Mouse (Mus musculus): Measurements from ENCODE around the gene Srrm1.
"Not testable (repeated sequence)": the region's sequence is repeated elsewhere in the genome, so short reads cannot be mapped to it uniquely, and the experiment has no call there.

The Srrm1 gene

DNA sequence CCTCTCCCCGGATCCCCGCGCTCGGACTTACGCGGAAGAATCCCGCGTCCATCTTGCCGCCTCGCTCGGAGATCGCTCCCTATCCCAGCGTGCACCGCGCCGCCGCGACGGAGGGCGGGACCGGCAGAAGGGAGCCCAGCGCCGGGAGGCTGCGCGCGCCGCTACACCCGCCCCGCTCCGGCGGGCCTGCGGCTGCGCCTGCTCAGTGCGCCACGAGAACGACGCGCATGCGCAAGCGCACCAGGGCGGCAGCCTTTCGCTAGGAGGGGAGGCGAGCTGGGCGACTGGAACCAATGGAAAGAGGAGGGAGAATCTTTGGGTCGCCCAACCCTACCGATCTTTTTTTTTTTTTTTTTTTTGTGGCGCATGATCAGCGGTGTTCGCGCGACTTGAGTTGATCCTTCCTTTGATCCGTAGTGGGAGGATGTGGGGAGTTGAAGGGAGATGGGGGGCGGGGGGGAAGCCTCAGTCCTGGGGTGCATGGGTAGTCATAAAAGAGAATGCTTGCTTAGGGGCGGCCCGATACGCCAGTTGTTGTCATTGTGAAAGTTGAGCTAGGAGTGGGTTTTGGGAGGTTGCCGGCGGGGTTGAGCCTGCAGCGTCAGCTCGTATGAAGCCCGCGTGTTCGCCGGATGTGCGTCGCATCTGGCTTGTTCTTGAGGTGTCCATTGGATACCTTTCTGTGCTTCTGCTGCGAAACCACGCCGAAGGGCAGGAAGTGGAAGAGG, at the start of gene Srrm1:
Srrm1 (minus strand) TSS at position 256 of the 728 bp plus-strand sequence.
- peak; percentile 97 to 99 for DNase-seq

DNA sequence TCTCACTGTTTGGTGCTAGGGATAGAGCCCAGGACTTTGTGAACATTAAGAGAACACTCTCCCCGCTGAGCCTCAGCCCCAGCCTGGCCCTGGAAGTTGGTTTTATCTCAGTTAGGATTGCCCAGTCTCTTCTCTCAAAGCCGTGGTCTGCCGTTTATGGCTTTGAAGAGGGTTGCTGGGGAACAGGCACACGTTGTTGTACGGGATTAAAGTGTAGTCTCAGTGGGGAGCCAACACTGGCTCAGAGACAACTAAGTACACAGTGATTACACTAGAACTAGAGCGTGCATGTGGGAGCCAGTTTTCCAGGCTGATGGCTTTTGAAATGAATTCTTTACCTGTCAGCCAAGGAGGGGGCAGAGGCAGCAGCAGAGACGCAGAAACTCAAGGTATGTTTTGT, 48.8 kb upstream of the Srrm1 start:
- no peak for DNase-seq

DNA sequence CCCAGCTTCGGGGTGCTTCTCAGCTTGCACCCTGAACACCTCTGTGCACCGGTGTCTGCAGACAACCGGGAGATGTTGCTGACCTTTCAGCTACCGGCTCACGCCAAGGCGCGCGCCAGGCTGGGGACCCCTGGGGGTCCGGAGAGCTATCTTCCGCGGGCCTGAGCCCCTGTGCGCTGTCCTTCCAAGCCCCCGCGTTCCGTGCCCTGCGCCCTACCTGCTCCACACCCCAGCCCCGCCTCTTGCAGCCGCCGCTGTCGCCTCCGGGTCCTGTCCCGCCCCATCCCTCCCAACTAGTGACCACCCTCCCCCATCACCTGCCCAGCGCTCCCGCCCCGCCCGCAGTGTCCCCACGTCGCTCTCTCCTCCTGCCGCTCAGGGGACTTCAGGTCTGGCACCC, 44.9 kb upstream of the Srrm1 start, which contains the start of gene Ncmap:
Ncmap (minus strand) TSS at position 237 of the 400 bp plus-strand sequence.
- no peak for DNase-seq

DNA sequence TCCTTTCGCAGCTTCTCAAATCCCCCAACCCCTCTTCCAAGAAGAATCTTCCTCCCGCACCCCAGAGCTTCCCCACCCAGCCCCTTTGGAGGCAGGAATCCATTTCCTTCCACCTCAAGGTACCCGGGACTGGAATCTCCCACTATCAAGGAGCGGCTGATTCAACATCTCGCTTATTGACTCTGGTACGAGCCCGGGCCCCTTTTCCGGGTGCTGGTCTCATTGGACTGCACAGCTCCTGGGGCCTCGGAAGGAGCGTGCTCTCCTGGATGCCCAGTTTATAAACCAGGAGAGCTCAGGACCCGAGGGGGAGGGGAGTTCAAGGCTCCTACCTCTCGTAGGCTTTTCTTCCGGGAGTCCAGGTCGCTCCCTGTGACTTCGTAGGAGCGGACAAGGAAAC, 44.4 kb upstream of the Srrm1 start:
- no peak for DNase-seq

- DNase-seq, result no peak
These were observed 43.2 kb upstream of the Srrm1 start for GRCm38 (mm10) chr4:135396303-135396702.

- DNase-seq, result no peak
These were observed 42.3 kb upstream of the Srrm1 start for GRCm38 (mm10) chr4:135395375-135395774.

- no peak for DNase-seq
These were observed 41.5 kb upstream of the Srrm1 start for GRCm38 (mm10) chr4:135394666-135395065.

- DNase-seq, result no peak
These were observed 40.3 kb upstream of the Srrm1 start for GRCm38 (mm10) chr4:135393381-135393780.

DNA sequence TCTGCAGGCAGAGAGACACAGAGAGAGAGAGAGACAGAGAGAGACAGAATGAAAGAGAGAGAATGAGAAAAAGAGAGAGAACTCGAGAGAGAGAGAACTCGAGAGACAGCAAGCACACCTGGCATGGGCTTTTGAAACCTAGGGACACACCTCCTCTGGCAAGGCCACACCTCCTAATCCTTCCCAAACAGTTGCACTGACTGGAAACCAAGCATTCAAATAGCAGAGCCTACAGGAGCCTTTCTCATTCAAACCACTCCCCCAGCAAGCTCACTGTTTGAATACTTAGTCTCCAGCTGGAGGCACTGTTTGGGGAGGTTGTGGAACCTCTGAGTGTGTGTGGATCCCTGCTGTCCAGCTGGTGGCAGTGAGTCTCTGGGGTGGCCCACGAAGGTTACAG, 39.7 kb upstream of the Srrm1 start:
- no peak for DNase-seq

GRCm38 (mm10) chr4:135391014-135391413, 37.9 kb upstream of the Srrm1 start:
- no peak for DNase-seq

- no peak for DNase-seq
These were observed 32.5 kb upstream of the Srrm1 start for GRCm38 (mm10) chr4:135385614-135386013.

- peak; percentile 77 to 80 for DNase-seq
These were observed 29.2 kb upstream of the Srrm1 start for GRCm38 (mm10) chr4:135382316-135382715.

DNA sequence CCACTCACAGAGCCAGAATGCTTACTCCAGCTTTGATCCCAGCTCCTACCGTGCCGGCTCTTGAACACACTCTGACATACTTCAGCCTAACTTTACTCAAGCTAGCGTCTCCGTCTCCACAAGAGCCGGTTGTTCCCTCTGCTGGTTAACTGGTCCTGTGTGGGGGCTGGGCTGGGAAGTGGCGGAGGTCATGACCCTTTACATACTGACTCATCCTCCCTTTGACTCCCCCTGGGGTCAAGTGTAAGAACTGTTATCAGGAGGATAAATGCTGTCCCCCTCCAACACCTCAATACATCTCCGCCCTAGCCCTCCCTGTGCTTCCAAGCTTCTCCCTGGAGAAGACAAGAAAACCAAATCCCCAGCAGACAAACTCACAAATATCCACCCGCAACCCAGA, 28.2 kb upstream of the Srrm1 start:
- DNase-seq, result no peak

DNA sequence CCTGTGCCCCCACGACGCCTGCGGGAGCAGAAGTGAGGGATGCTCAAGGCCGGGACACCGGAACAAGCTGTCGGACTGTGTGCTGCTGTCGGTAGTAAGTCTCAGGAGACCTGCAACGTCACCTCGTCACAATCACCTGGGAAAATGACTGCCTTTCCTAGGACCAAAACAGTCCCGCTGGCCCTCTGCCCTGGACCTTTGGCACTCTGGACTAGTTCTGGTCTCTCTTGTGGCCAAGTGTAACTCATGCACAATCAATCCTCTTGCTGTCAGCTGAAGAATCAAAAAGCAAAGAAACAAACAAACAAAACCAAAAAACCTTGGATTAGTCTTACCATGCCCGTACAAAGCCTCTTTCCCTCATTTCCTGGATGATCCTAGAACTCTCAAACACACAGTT, 24.1 kb upstream of the Srrm1 start:
- DNase-seq, result no peak

DNA sequence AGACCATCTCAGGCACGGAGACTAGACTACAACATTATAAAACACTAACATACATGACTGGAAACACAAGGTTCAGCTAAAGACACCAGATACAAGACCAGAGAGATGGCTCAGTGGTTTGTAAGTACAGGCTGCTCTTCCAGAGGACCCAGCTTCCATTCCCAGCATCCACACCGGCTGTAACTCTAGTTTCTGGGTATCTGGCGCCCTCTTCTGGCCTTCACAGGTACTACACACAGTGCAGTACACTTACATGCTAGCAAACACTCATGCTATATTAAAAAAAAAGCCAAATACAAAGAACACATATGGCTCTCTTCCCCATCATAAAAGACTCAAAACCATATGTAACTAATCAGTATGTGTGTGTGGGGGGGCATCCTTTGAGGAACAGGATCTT, 22.3 kb upstream of the Srrm1 start:
- no peak for DNase-seq

DNA sequence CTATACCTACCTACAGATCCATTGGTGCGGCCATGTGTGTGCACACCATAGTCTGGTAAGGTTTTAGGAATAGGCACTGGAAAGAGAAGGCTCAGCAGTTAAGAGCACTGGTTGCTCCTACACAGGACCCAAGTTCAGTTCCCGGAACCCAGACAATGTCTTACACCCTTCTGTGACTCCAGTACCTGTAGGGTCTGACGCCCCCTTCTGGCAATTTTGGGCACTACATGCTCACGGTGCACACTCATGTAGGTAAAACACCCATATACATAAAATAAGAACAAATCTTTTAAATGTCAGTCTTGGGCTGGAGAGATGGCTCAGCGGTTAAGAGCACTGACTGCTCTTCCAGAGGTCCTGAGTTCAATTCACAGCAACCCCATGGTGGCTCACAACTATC, 20.2 kb upstream of the Srrm1 start:
- no peak for DNase-seq

GRCm38 (mm10) chr4:135370372-135370771, 17.3 kb upstream of the Srrm1 start:
- DNase-seq, result no peak

- DNase-seq, result no peak
These were observed 9.7 kb upstream of the Srrm1 start for GRCm38 (mm10) chr4:135362828-135363227.

- DNase-seq, result no peak
These were observed 8.6 kb upstream of the Srrm1 start for GRCm38 (mm10) chr4:135361722-135362121.

GRCm38 (mm10) chr4:135358736-135359135, 5.6 kb upstream of the Srrm1 start:
- DNase-seq, result peak; percentile 27 to 29

GRCm38 (mm10) chr4:135357221-135357920, 4.2 kb upstream of the Srrm1 start:
- DNase-seq, result no peak

GRCm38 (mm10) chr4:135355886-135356550, 2.9 kb upstream of the Srrm1 start:
- DNase-seq, result no peak

DNA sequence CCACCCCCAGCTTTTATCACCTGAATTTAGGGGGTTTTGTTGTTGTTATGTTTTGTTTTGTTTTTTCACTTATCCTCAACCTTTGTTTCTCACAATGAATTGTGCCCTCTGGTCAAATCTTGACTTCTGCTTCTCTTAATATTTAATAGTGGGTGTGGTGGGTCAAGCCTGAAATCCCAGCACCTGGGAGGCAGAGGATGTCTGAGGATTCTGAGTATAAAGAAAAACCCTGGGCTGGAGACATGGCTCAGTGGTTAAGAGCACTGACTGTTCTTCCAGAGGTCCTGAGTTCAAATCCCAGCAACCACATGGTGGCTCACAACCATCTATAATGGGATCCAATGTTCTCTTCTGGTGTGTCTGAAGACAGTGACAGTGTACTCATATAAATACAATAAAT, 1.6 kb upstream of the Srrm1 start:
- not testable (repeated sequence) for DNase-seq
